Mouse (Mus musculus) hindbrain, embryonic 16.5 days (tissue): ENCODE data around the gene D430042O09Rik. TPM values are rescaled to one million over a fixed set of nuclear protein-coding genes. Genes with fewer than 3 reads are reported as not detected.

Experiments used
- ATAC-seq: fragments of 200-750 bp; cut with Nextera tagmentation; 2 replicates; pipeline ENCODE4 v1.8.0; 2017; ENCODE audit warnings: moderate TSS enrichment, moderate library complexity
- H3K27ac ChIP-seq: fragments of 300-500 bp; sonication (generic); 2 replicates; pipeline ENCODE4 v1.5.1; 2014; ENCODE audit warnings: low read depth, mild to moderate bottlenecking, control low read depth, low read length, moderate library complexity
- H3K27me3 ChIP-seq: fragments of 300-500 bp; sonication (generic); replicated peaks from 2 replicates; pipeline ENCODE4 v1.6.1; 2014; ENCODE audit warnings: low read length; ENCODE audit not compliant: control insufficient read depth, insufficient read depth
- H3K36me3 ChIP-seq: fragments of 300-500 bp; sonication (generic); 2 replicates; pipeline ENCODE4 v1.6.1; 2014; ENCODE audit warnings: mild to moderate bottlenecking, low read length, moderate library complexity, mixed read lengths; ENCODE audit not compliant: control insufficient read depth, insufficient read depth
- H3K4me1 ChIP-seq: fragments of 300-500 bp; sonication (generic); 2 replicates; pipeline ENCODE4 v1.6.1; 2014; ENCODE audit warnings: low read depth, low read length; ENCODE audit not compliant: control insufficient read depth, insufficient read depth
- H3K4me2 ChIP-seq: fragments of 300-500 bp; sonication (generic); 2 replicates; pipeline ENCODE4 v1.6.1; 2014; ENCODE audit warnings: mild to moderate bottlenecking, low read length, control low read depth, moderate library complexity
- H3K4me3 ChIP-seq: fragments of 300-500 bp; sonication (generic); 2 replicates; pipeline ENCODE4 v1.5.1; 2014; ENCODE audit warnings: mild to moderate bottlenecking, low read length, control low read depth, moderate library complexity
- H3K9ac ChIP-seq: fragments of 300-500 bp; sonication (generic); 2 replicates; pipeline ENCODE4 v1.6.1; 2014; ENCODE audit warnings: low read depth, mild to moderate bottlenecking, control low read depth, low read length, moderate library complexity
- H3K9me3 ChIP-seq: fragments of 300-500 bp; sonication (generic); 2 replicates; pipeline ENCODE4 v1.6.1; 2014; ENCODE audit warnings: mild to moderate bottlenecking, low read length, moderate library complexity; ENCODE audit not compliant: control insufficient read depth
- WGBS: fragments of 180-500 bp; shearing (Covaris S2); extraction: QIAGEN DNeasy Blood & Tissue Kit; methylation state at CpG from one replicate; pipeline ENCODE4 v1.1.7; 2014; 5-methylcytosine and 5-hydroxymethylcytosine counted together
- polyA plus RNA-seq: library from polyadenylated mRNA; unstranded; fragments of >200 nt; fragmentation: Nextera tagmentation; extraction: Ambion mirVana; gene quantifications from 2 replicates; pipeline ENCODE4 v1.2.1, GENCODE M21; 2015

D430042O09Rik gene
- polyA plus RNA-seq, 1 experiment from 2014 or later = 5.0 TPM

GRCm38 (mm10) chr7:125766976-125767831, 59.5 kb downstream of the D430042O09Rik start:
- 66% methylated on average over 9 of the region's 9 CpGs for WGBS
- Histone ChIP-seq H3K4me3 (no peak overlapping the region), H3K27ac (no peak overlapping the region), H3K4me2 (no peak overlapping the region), H3K9me3 (no peaks in the 10 kb centered on the region), H3K9ac (no peak overlapping the region), H3K27me3 (no peaks in the 10 kb centered on the region), H3K36me3 (0 out of 2 replicates have a peak, but pooled peaks cover 3% of the 10 kb centered on the region), H3K4me1 (peaks cover 5% of the 10 kb centered on the region)
- ATAC-seq = peak; percentile 50; the same call in 1 of the 2 replicates

GRCm38 (mm10) chr7:125772961-125773571, 65.4 kb downstream of the D430042O09Rik start:
- Histone ChIP-seq H3K4me3 (no peak overlapping the region), H3K9me3 (no peaks in the 10 kb centered on the region), H3K36me3 (0 out of 2 replicates have a peak, but pooled peaks cover 3% of the 10 kb centered on the region), H3K27me3 (no peaks in the 10 kb centered on the region), H3K9ac (peak overlapping the region; percentile 13; the same call in 1 of the 2 replicates), H3K27ac (peak overlapping the region; percentile 63; the same call in 1 of the 2 replicates), H3K4me2 (no peak overlapping the region), H3K4me1 (0 out of 2 replicates have a peak, but pooled peaks cover 2% of the 10 kb centered on the region)
- ATAC-seq = peak; percentile 84
- 61% methylated on average over 13 of the region's 13 CpGs for WGBS

GRCm38 (mm10) chr7:125783206-125783605, 75.5 kb downstream of the D430042O09Rik start:
- no peak for ATAC-seq
- no peaks in the 10 kb centered on the region for H3K9me3 ChIP-seq
- no peak overlapping the region for H3K9ac ChIP-seq
- WGBS = 85% methylated on average over 1 of the region's 1 CpGs
- H3K27ac ChIP-seq = no peak overlapping the region
- H3K36me3 ChIP-seq = no peaks in the 10 kb centered on the region
- H3K4me2 ChIP-seq = no peak overlapping the region
- no peaks in the 10 kb centered on the region for H3K4me1 ChIP-seq
- no peak overlapping the region for H3K4me3 ChIP-seq
- no peaks in the 10 kb centered on the region for H3K27me3 ChIP-seq

- Histone ChIP-seq H3K9me3 (no peaks in the 10 kb centered on the region), H3K4me2 (no peak overlapping the region), H3K4me1 (no peaks in the 10 kb centered on the region), H3K27ac (no peak overlapping the region), H3K4me3 (no peak overlapping the region), H3K9ac (no peak overlapping the region), H3K27me3 (no peaks in the 10 kb centered on the region), H3K36me3 (no peaks in the 10 kb centered on the region)
- 88% methylated on average over 5 of the region's 5 CpGs for WGBS
- ATAC-seq = no peak
Observed at GRCm38 (mm10) chr7:125786105-125786504, 78.4 kb downstream of the D430042O09Rik start.

- Histone ChIP-seq H3K9ac (no peak overlapping the region), H3K36me3 (no peaks in the 10 kb centered on the region), H3K4me2 (no peak overlapping the region), H3K27me3 (no peaks in the 10 kb centered on the region), H3K9me3 (no peaks in the 10 kb centered on the region), H3K4me1 (no peaks in the 10 kb centered on the region), H3K27ac (no peak overlapping the region), H3K4me3 (no peak overlapping the region)
- 64% methylated on average over 7 of the region's 7 CpGs for WGBS
- no peak for ATAC-seq
Observed at GRCm38 (mm10) chr7:125787046-125787445, 79.4 kb downstream of the D430042O09Rik start.

GRCm38 (mm10) chr7:125790039-125790438, 82.4 kb downstream of the D430042O09Rik start:
- no peak overlapping the region for H3K4me2 ChIP-seq
- no peak overlapping the region for H3K9ac ChIP-seq
- H3K36me3 ChIP-seq = no peaks in the 10 kb centered on the region
- no peak for ATAC-seq
- no peaks in the 10 kb centered on the region for H3K27me3 ChIP-seq
- H3K4me3 ChIP-seq = no peak overlapping the region
- no peak overlapping the region for H3K27ac ChIP-seq
- no peaks in the 10 kb centered on the region for H3K4me1 ChIP-seq
- H3K9me3 ChIP-seq = no peaks in the 10 kb centered on the region
- WGBS = 69% methylated on average over 8 of the region's 8 CpGs

- Histone ChIP-seq H3K9me3 (no peaks in the 10 kb centered on the region), H3K4me2 (no peak overlapping the region), H3K36me3 (no peaks in the 10 kb centered on the region), H3K27ac (no peak overlapping the region), H3K27me3 (no peaks in the 10 kb centered on the region), H3K9ac (no peak overlapping the region), H3K4me3 (no peak overlapping the region), H3K4me1 (no peaks in the 10 kb centered on the region)
- WGBS = 71% methylated on average over 1 of the region's 1 CpGs
- ATAC-seq = no peak
Observed at GRCm38 (mm10) chr7:125806571-125806970, 98.9 kb downstream of the D430042O09Rik start.

- 81% methylated on average over 3 of the region's 3 CpGs for WGBS
- ATAC-seq = no peak
- Histone ChIP-seq H3K9me3 (no peaks in the 10 kb centered on the region), H3K4me2 (no peak overlapping the region), H3K27ac (no peak overlapping the region), H3K36me3 (peaks cover 4% of the 10 kb centered on the region; the same call in 1 of the 2 replicates), H3K9ac (no peak overlapping the region), H3K27me3 (no peaks in the 10 kb centered on the region), H3K4me3 (no peak overlapping the region), H3K4me1 (no peaks in the 10 kb centered on the region)
Observed at GRCm38 (mm10) chr7:125808210-125808609, 100.5 kb downstream of the D430042O09Rik start.

GRCm38 (mm10) chr7:125812721-125813120, 105.0 kb downstream of the D430042O09Rik start:
- H3K27me3 ChIP-seq = no peaks in the 10 kb centered on the region
- H3K9me3 ChIP-seq = no peaks in the 10 kb centered on the region
- no peak overlapping the region for H3K4me3 ChIP-seq
- H3K4me1 ChIP-seq = no peaks in the 10 kb centered on the region
- no peak overlapping the region for H3K9ac ChIP-seq
- no peak overlapping the region for H3K4me2 ChIP-seq
- ATAC-seq = no peak
- WGBS = 93% methylated on average over 8 of the region's 8 CpGs
- H3K27ac ChIP-seq = no peak overlapping the region
- H3K36me3 ChIP-seq = peaks cover 13% of the 10 kb centered on the region
